Mouse (Mus musculus) hindbrain, embryonic 11.5 days (tissue): ENCODE measurements around the gene Ptprm. TPM values are rescaled to one million over a fixed set of nuclear protein-coding genes. Genes with fewer than 3 reads are reported as not detected.

Experiments
- ATAC-seq: fragments of 200-750 bp; cut with Nextera tagmentation; 2 replicates; pipeline ENCODE4 v1.8.0; 2017; ENCODE audit warnings: mild to moderate bottlenecking, moderate TSS enrichment, moderate library complexity; ENCODE audit not compliant: low FRiP score
- DNase-seq: peaks from one replicate; pipeline ENCODE4 v3.0.0-alpha.2; 2015; ENCODE audit warnings: low spot score
- H3K27ac ChIP-seq: fragments of 300-500 bp; sonication (generic); 2 replicates; pipeline ENCODE4 v1.5.1; 2014; ENCODE audit warnings: mild to moderate bottlenecking, low read depth, low read length
- H3K27me3 ChIP-seq: fragments of 300-500 bp; sonication (generic); 2 replicates; pipeline ENCODE4 v1.6.1; 2014; ENCODE audit warnings: mild to moderate bottlenecking, low read length, moderate library complexity, mixed read lengths; ENCODE audit not compliant: control insufficient read depth, insufficient read depth
- H3K36me3 ChIP-seq: fragments of 300-500 bp; sonication (generic); 2 replicates; pipeline ENCODE4 v1.6.1; 2014; ENCODE audit warnings: mild to moderate bottlenecking, low read length, moderate library complexity, mixed read lengths; ENCODE audit not compliant: control insufficient read depth, insufficient read depth
- H3K4me1 ChIP-seq: fragments of 300-500 bp; sonication (generic); replicated peaks from 2 replicates; pipeline ENCODE4 v1.6.1; 2014; ENCODE audit warnings: low read length, mixed read lengths; ENCODE audit not compliant: control insufficient read depth, insufficient read depth
- H3K4me2 ChIP-seq: fragments of 300-500 bp; sonication (generic); replicated peaks from 2 replicates; pipeline ENCODE4 v1.6.1; 2014; ENCODE audit warnings: mild to moderate bottlenecking, low read depth, low read length
- H3K4me3 ChIP-seq: fragments of 300-500 bp; sonication (generic); 2 replicates; pipeline ENCODE4 v1.5.1; 2014; ENCODE audit warnings: low read depth, low read length
- H3K9ac ChIP-seq: fragments of 300-500 bp; sonication (generic); 2 replicates; pipeline ENCODE4 v1.6.1; 2014; ENCODE audit warnings: low read depth, low read length
- H3K9me3 ChIP-seq: fragments of 300-500 bp; sonication (generic); 2 replicates; pipeline ENCODE4 v1.6.1; 2016; ENCODE audit warnings: low read length; ENCODE audit not compliant: control insufficient read depth
- WGBS: fragments of 180-500 bp; shearing (Covaris S2); extraction: QIAGEN DNeasy Blood & Tissue Kit; methylation state at CpG from one replicate; pipeline ENCODE4 v1.1.7; 2014; 5-methylcytosine and 5-hydroxymethylcytosine counted together
- polyA plus RNA-seq: library from polyadenylated mRNA; unstranded; fragments of >200 nt; fragmentation: Nextera tagmentation; extraction: Ambion mirVana; gene quantifications from 2 replicates; pipeline ENCODE4 v1.2.1, GENCODE M21; 2014

Gene Ptprm
- polyA plus RNA-seq, 1 experiment from 2014 or later, result 11.2 TPM

GRCm38 (mm10) chr17:67175836-67176235 lies 178.4 kb downstream of the Ptprm start:
- H3K9me3 ChIP-seq, result no peaks in the 10 kb centered on the region
- no peak overlapping the region for H3K27ac ChIP-seq
- DNase-seq, result peak; percentile 39
- WGBS, result 56% methylated on average over 2 of the region's 2 CpGs
- H3K4me2 ChIP-seq, result no peak overlapping the region
- H3K4me1 ChIP-seq, result no peaks in the 10 kb centered on the region
- H3K4me3 ChIP-seq, result no peak overlapping the region
- ATAC-seq, result no peak
- no peak overlapping the region for H3K9ac ChIP-seq
- H3K27me3 ChIP-seq, result no peaks in the 10 kb centered on the region
- no peaks in the 10 kb centered on the region for H3K36me3 ChIP-seq

- no peaks in the 10 kb centered on the region for H3K4me1 ChIP-seq
- no peaks in the 10 kb centered on the region for H3K27me3 ChIP-seq
- H3K9me3 ChIP-seq, result no peaks in the 10 kb centered on the region
- ATAC-seq (no peak), DNase-seq (no peak)
- H3K4me3 ChIP-seq, result no peak overlapping the region
- no peak overlapping the region for H3K27ac ChIP-seq
- no peaks in the 10 kb centered on the region for H3K36me3 ChIP-seq
- 91% methylated on average over 2 of the region's 2 CpGs for WGBS
- no peak overlapping the region for H3K4me2 ChIP-seq
- no peak overlapping the region for H3K9ac ChIP-seq
Measured at GRCm38 (mm10) chr17:67171353-67171752, 182.9 kb downstream of the Ptprm start.

GRCm38 (mm10) chr17:67170696-67171095 lies 183.6 kb downstream of the Ptprm start:
- DNase-seq (no peak), ATAC-seq (no peak)
- H3K4me1 ChIP-seq, result no peaks in the 10 kb centered on the region
- H3K4me3 ChIP-seq, result no peak overlapping the region
- no peaks in the 10 kb centered on the region for H3K27me3 ChIP-seq
- H3K27ac ChIP-seq, result no peak overlapping the region
- H3K9me3 ChIP-seq, result no peaks in the 10 kb centered on the region
- no peak overlapping the region for H3K4me2 ChIP-seq
- H3K9ac ChIP-seq, result no peak overlapping the region
- WGBS, result 57% methylated on average over 7 of the region's 7 CpGs
- H3K36me3 ChIP-seq, result no peaks in the 10 kb centered on the region

GRCm38 (mm10) chr17:67165876-67166275 lies 188.4 kb downstream of the Ptprm start:
- no peak overlapping the region for H3K9ac ChIP-seq
- no peak overlapping the region for H3K27ac ChIP-seq
- H3K4me1 ChIP-seq, result no peaks in the 10 kb centered on the region
- H3K4me2 ChIP-seq, result no peak overlapping the region
- DNase-seq (no peak), ATAC-seq (no peak)
- WGBS, result 82% methylated on average over 2 of the region's 2 CpGs
- H3K4me3 ChIP-seq, result no peak overlapping the region
- H3K9me3 ChIP-seq, result no peaks in the 10 kb centered on the region
- H3K36me3 ChIP-seq, result no peaks in the 10 kb centered on the region
- H3K27me3 ChIP-seq, result no peaks in the 10 kb centered on the region

GRCm38 (mm10) chr17:67159611-67160010 lies 194.6 kb downstream of the Ptprm start:
- H3K4me2 ChIP-seq, result no peak overlapping the region
- H3K4me1 ChIP-seq, result no peaks in the 10 kb centered on the region
- no peaks in the 10 kb centered on the region for H3K36me3 ChIP-seq
- H3K4me3 ChIP-seq, result no peak overlapping the region
- ATAC-seq (no peak), DNase-seq (no peak)
- no peak overlapping the region for H3K9ac ChIP-seq
- no peaks in the 10 kb centered on the region for H3K27me3 ChIP-seq
- no peaks in the 10 kb centered on the region for H3K9me3 ChIP-seq
- WGBS, result 80% methylated on average over 8 of the region's 8 CpGs
- no peak overlapping the region for H3K27ac ChIP-seq

- no peaks in the 10 kb centered on the region for H3K4me1 ChIP-seq
Measured at GRCm38 (mm10) chr17:67157089-67157752, 197.0 kb downstream of the Ptprm start.

GRCm38 (mm10) chr17:67152218-67152617 lies 202.0 kb downstream of the Ptprm start:
- DNase-seq, result no peak
- H3K9ac ChIP-seq, result no peak overlapping the region
- no peak overlapping the region for H3K4me2 ChIP-seq
- H3K27ac ChIP-seq, result no peak overlapping the region
- H3K4me1 ChIP-seq, result no peaks in the 10 kb centered on the region
- H3K4me3 ChIP-seq, result no peak overlapping the region
- no peaks in the 10 kb centered on the region for H3K27me3 ChIP-seq
- H3K36me3 ChIP-seq, result no peaks in the 10 kb centered on the region
- 83% methylated on average over 3 of the region's 3 CpGs for WGBS
- no peak for ATAC-seq
- no peaks in the 10 kb centered on the region for H3K9me3 ChIP-seq

More at GRCm38 (mm10) chr17:67157089-67157752, 197.0 kb downstream of the Ptprm start:
- H3K9ac ChIP-seq, result no peak overlapping the region
- ATAC-seq (no peak), DNase-seq (peak; percentile 19)
- H3K9me3 ChIP-seq, result no peaks in the 10 kb centered on the region
- H3K27me3 ChIP-seq, result no peaks in the 10 kb centered on the region
- 78% methylated on average over 7 of the region's 7 CpGs for WGBS
- no peaks in the 10 kb centered on the region for H3K36me3 ChIP-seq
- no peak overlapping the region for H3K27ac ChIP-seq
- no peak overlapping the region for H3K4me3 ChIP-seq
- H3K4me2 ChIP-seq, result no peak overlapping the region

GRCm38 (mm10) chr17:67150441-67150840 lies 203.8 kb downstream of the Ptprm start:
- ATAC-seq, result no peak
- DNase-seq, result no peak
- no peaks in the 10 kb centered on the region for H3K9me3 ChIP-seq

GRCm38 (mm10) chr17:67142183-67142756 lies 212.0 kb downstream of the Ptprm start:
- Histone ChIP-seq H3K9ac (no peak overlapping the region), H3K4me1 (no peaks in the 10 kb centered on the region), H3K27me3 (no peaks in the 10 kb centered on the region), H3K36me3 (no peaks in the 10 kb centered on the region), H3K4me3 (no peak overlapping the region), H3K9me3 (no peaks in the 10 kb centered on the region), H3K4me2 (no peak overlapping the region), H3K27ac (no peak overlapping the region)
- ATAC-seq (no peak), DNase-seq (no peak)
- WGBS, result 77% methylated on average over 4 of the region's 4 CpGs

More at GRCm38 (mm10) chr17:67150441-67150840, 203.8 kb downstream of the Ptprm start:
- no peaks in the 10 kb centered on the region for H3K27me3 ChIP-seq
- H3K36me3 ChIP-seq, result no peaks in the 10 kb centered on the region
- no peak overlapping the region for H3K27ac ChIP-seq
- no peak overlapping the region for H3K9ac ChIP-seq
- no peak overlapping the region for H3K4me2 ChIP-seq
- H3K4me3 ChIP-seq, result no peak overlapping the region
- WGBS, result 91% methylated on average over 2 of the region's 2 CpGs
- no peaks in the 10 kb centered on the region for H3K4me1 ChIP-seq
